Mouse (Mus musculus) liver, adult (tissue): ENCODE data around the gene Tmub1.

Source experiments
- GATA4 ChIP-seq: IDR thresholded peaks from 2 replicates; pipeline ENCODE4 v1.6.1; 2014; ENCODE audit warnings: mild to moderate bottlenecking, low read length; ENCODE audit not compliant: insufficient replicate concordance

Gene Tmub1

GRCm38 (mm10) chr5:24474025-24474722 lies 26.5 kb upstream of the Tmub1 start:
- no peak for TF ChIP-seq GATA4

- no peak for TF ChIP-seq GATA4
These were observed 25.4 kb upstream of the Tmub1 start for GRCm38 (mm10) chr5:24472884-24473619.

GRCm38 (mm10) chr5:24470600-24470999 lies 22.9 kb upstream of the Tmub1 start:
- TF ChIP-seq GATA4: no peak

GRCm38 (mm10) chr5:24466762-24467161 lies 19.1 kb upstream of the Tmub1 start:
- no peak for TF ChIP-seq GATA4

- no peak for TF ChIP-seq GATA4
These were observed 8.0 kb upstream of the Tmub1 start for GRCm38 (mm10) chr5:24455613-24456012.

- no peak for TF ChIP-seq GATA4
These were observed 7.4 kb upstream of the Tmub1 start for GRCm38 (mm10) chr5:24455076-24455475.

GRCm38 (mm10) chr5:24453985-24454303 lies 6.3 kb upstream of the Tmub1 start:
- TF ChIP-seq GATA4: no peak

GRCm38 (mm10) chr5:24453283-24453984 lies 5.8 kb upstream of the Tmub1 start:
- TF ChIP-seq GATA4: no peak

- no peak for TF ChIP-seq GATA4
These were observed 5.1 kb upstream of the Tmub1 start for GRCm38 (mm10) chr5:24452691-24453233.

- TF ChIP-seq GATA4: no peak
These were observed 4.5 kb upstream of the Tmub1 start, which contains the start of gene Agap3 for GRCm38 (mm10) chr5:24452030-24452690. Agap3 (plus strand) TSS chr5:24452177.

- no peak for TF ChIP-seq GATA4
These were observed 3.8 kb upstream of the Tmub1 start for GRCm38 (mm10) chr5:24451264-24452029.

GRCm38 (mm10) chr5:24446630-24447029 lies 1.0 kb downstream of the Tmub1 start:
- TF ChIP-seq GATA4: no peak

GRCm38 (mm10) chr5:24445428-24446080 lies 2.1 kb downstream of the Tmub1 start:
- TF ChIP-seq GATA4: no peak
